Mouse (Mus musculus) liver, embryonic 14.5 days (tissue): ENCODE results near the gene Slc13a3.

Experiments used
- CTCF ChIP-seq: IDR thresholded peaks from 2 replicates; pipeline ENCODE4 v1.5.1; 2016; ENCODE audit warnings: antibody characterized with exemption, low read depth, control low read depth
- EP300 ChIP-seq: IDR thresholded peaks from 2 replicates; pipeline ENCODE4 v1.6.1; 2016; ENCODE audit warnings: antibody characterized with exemption, low read depth

GRCm38 (mm10) chr2:165486881-165487535 lies 14.0 kb upstream of the Slc13a3 start:
- TF ChIP-seq CTCF (peak; percentile 92), EP300 (no peak)
